Comparison of ENCODE assay signal across 18 mouse cellular contexts in the genomic region with DNA sequence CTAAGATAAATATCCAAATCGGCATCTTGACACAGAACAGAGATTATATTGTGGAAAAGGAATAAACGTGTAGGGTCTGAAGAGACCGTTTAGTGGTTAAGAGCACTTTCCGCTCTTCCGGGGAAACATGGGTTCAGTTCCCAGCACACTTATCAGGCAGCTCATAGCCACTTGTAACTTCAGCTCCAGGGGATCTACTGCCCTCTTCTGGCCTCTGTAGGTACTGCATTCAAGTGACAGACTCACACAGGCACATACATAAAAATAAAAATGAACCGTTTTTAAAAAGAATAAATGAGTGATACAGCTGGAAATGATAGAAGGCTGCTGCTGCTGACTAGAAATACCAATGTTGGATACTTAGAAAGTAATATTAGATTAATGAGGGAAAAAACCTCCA. TPM values are rescaled to one million over a fixed set of nuclear protein-coding genes. Genes with fewer than 3 reads are reported as not detected.
DNase-seq lines count a peak whose midpoint lies in the region; ATAC-seq and TF ChIP-seq lines count a peak whose summit lies in the region.
"Had no signal": no experiment of that assay in that cellular context is flagged by ENCODE, and none has a peak within 500 bp of the region (broad histone marks: within the 10 kb centered on the region; RNA-seq: fewer than 3 reads in every experiment).

No protein-coding gene starts in this region.

- H3K27ac ChIP-seq in hindbrain, postnatal 0 days, result no peak overlapping the region
- H3K27ac ChIP-seq in hindbrain, embryonic 12.5 days, result no peak overlapping the region
- H3K27ac ChIP-seq in testis, adult 2 months (ENCODE audit: control insufficient read depth, insufficient read depth, low read depth, low read length), result no peak overlapping the region
- no peak overlapping the region for H3K27ac ChIP-seq in stomach, postnatal 0 days (replicated peaks)
- H3K27ac ChIP-seq: embryonic facial prominence, embryonic 15.5 days; intestine, embryonic 15.5 days; lung, embryonic 15.5 days; midbrain, embryonic 12.5 days; neural tube, embryonic 12.5 days had no signal

- no peak overlapping the region for H3K9ac ChIP-seq in hindbrain, postnatal 0 days (replicated peaks; ENCODE audit: low read length)
- no peak overlapping the region for H3K9ac ChIP-seq in hindbrain, embryonic 12.5 days
- no peak overlapping the region for H3K9ac ChIP-seq in stomach, postnatal 0 days (ENCODE audit: low read length)
- H3K9ac ChIP-seq: embryonic facial prominence, embryonic 15.5 days; intestine, embryonic 15.5 days; lung, embryonic 15.5 days; midbrain, embryonic 12.5 days; neural tube, embryonic 12.5 days had no signal

- H3K4me1 ChIP-seq in hindbrain, postnatal 0 days (ENCODE audit: insufficient read depth, low read length), result peaks cover 9% of the 10 kb centered on the region; the same call in 1 of the 2 replicates
- H3K4me1 ChIP-seq in hindbrain, embryonic 12.5 days, result no peaks in the 10 kb centered on the region
- no peaks in the 10 kb centered on the region for H3K4me1 ChIP-seq in testis, adult 2 months (ENCODE audit: control insufficient read depth, insufficient read depth, low read length)
- H3K4me1 ChIP-seq in stomach, postnatal 0 days (replicated peaks; ENCODE audit: control insufficient read depth, insufficient read depth), result no peaks in the 10 kb centered on the region
- H3K4me1 ChIP-seq: intestine, embryonic 15.5 days; midbrain, embryonic 12.5 days; neural tube, embryonic 12.5 days had no signal

- no peak for TF ChIP-seq POLR2A in testis, adult 2 months (IDR thresholded peaks at IDR 0.05; ENCODE audit: control insufficient read depth, low read depth, low read length)

- peak; percentile 58 for TF ChIP-seq CTCF in hindbrain, postnatal 0 days (IDR thresholded peaks at IDR 0.05; ENCODE audit: low read depth)
- peak; percentile 52; the same call in 1 of the 2 replicates for TF ChIP-seq CTCF in testis, adult 2 months (IDR thresholded peaks at IDR 0.05; ENCODE audit: control insufficient read depth, insufficient read depth, insufficient replicate concordance, low read depth, low read length)
- peak; percentile 61 for TF ChIP-seq CTCF in stomach, postnatal 0 days (IDR thresholded peaks at IDR 0.05; ENCODE audit: low read depth)

- no peak for ATAC-seq in hindbrain, postnatal 0 days
- no peak for ATAC-seq in hindbrain, embryonic 12.5 days (ENCODE audit: low FRiP score)
- ATAC-seq in stomach, postnatal 0 days (ENCODE audit: low FRiP score, low TSS enrichment), result no peak
- ATAC-seq: forebrain, embryonic 16.5 days; intestine, embryonic 15.5 days had no signal

- 90% methylated on average over 6 of the region's 6 CpGs for WGBS in hindbrain, postnatal 0 days
- WGBS in hindbrain, embryonic 12.5 days, result 89% methylated on average over 6 of the region's 6 CpGs
- WGBS in stomach, postnatal 0 days, result 88% methylated on average over 6 of the region's 6 CpGs

- H3K36me3 ChIP-seq in hindbrain, postnatal 0 days (ENCODE audit: insufficient read depth, low read length), result no peaks in the 10 kb centered on the region
- no peaks in the 10 kb centered on the region for H3K36me3 ChIP-seq in hindbrain, embryonic 12.5 days
- H3K36me3 ChIP-seq in testis, adult 2 months (ENCODE audit: control insufficient read depth, insufficient read depth, low read length), result no peaks in the 10 kb centered on the region
- no peaks in the 10 kb centered on the region for H3K36me3 ChIP-seq in stomach, postnatal 0 days (ENCODE audit: control insufficient read depth, insufficient read depth, low read length)
- H3K36me3 ChIP-seq: embryonic facial prominence, embryonic 15.5 days; intestine, embryonic 15.5 days; lung, embryonic 15.5 days; midbrain, embryonic 12.5 days; neural tube, embryonic 12.5 days had no signal

- H3K9me3 ChIP-seq in hindbrain, postnatal 0 days (ENCODE audit: low read length), result no peaks in the 10 kb centered on the region
- H3K9me3 ChIP-seq in hindbrain, embryonic 12.5 days (replicated peaks), result no peaks in the 10 kb centered on the region
- no peaks in the 10 kb centered on the region for H3K9me3 ChIP-seq in stomach, postnatal 0 days (ENCODE audit: control insufficient read depth, low read length)
- H3K9me3 ChIP-seq: embryonic facial prominence, embryonic 15.5 days; intestine, embryonic 15.5 days had no signal

- no peak for DNase-seq in hindbrain, postnatal 0 days (ENCODE audit: low spot score)
- DNase-seq in testis, postnatal 10 days (ENCODE audit: low spot score), result no peak
- peak; percentile 34 for DNase-seq in WW6 (ENCODE audit: low read depth, low spot score)
- no peak for DNase-seq in stomach, postnatal 0 days (ENCODE audit: low spot score)
- DNase-seq in cerebellum, postnatal 4 days (ENCODE audit: low spot score in 2 of 2), result no peak
- DNase-seq in left cerebral cortex, adult 9 months (ENCODE audit: low spot score in 2 of 2), result no peak
- DNase-seq: adrenal gland, postnatal 25 days; gastrocnemius, postnatal 36 days; left cerebral cortex, postnatal 4 days; retina, postnatal 1 day had no signal

- no peak for TF ChIP-seq EP300 in stomach, postnatal 0 days (optimal IDR thresholded peaks at IDR 0.05)

- H3K4me2 ChIP-seq in hindbrain, postnatal 0 days (ENCODE audit: low read depth, low read length), result no peak overlapping the region
- no peak overlapping the region for H3K4me2 ChIP-seq in hindbrain, embryonic 12.5 days (replicated peaks)
- H3K4me2 ChIP-seq in stomach, postnatal 0 days (replicated peaks; ENCODE audit: low read depth), result no peak overlapping the region
- H3K4me2 ChIP-seq: embryonic facial prominence, embryonic 15.5 days; intestine, embryonic 15.5 days; lung, embryonic 15.5 days; midbrain, embryonic 12.5 days; neural tube, embryonic 12.5 days had no signal

- no peak overlapping the region for H3K4me3 ChIP-seq in hindbrain, postnatal 0 days (ENCODE audit: low read length)
- H3K4me3 ChIP-seq in hindbrain, embryonic 12.5 days, result no peak overlapping the region
- no peak overlapping the region for H3K4me3 ChIP-seq in testis, adult 2 months (ENCODE audit: control insufficient read depth, low read depth, low read length)
- H3K4me3 ChIP-seq in stomach, postnatal 0 days (ENCODE audit: low read depth, low read length), result no peak overlapping the region
- H3K4me3 ChIP-seq: embryonic facial prominence, embryonic 15.5 days; intestine, embryonic 15.5 days; lung, embryonic 15.5 days; midbrain, embryonic 12.5 days; neural tube, embryonic 12.5 days had no signal

- no peaks in the 10 kb centered on the region for H3K27me3 ChIP-seq in hindbrain, postnatal 0 days (ENCODE audit: insufficient read depth, low read length)
- no peaks in the 10 kb centered on the region for H3K27me3 ChIP-seq in hindbrain, embryonic 12.5 days
- no peaks in the 10 kb centered on the region for H3K27me3 ChIP-seq in testis, adult 2 months (ENCODE audit: control insufficient read depth, insufficient read depth, low read length)
- H3K27me3 ChIP-seq in stomach, postnatal 0 days (ENCODE audit: control insufficient read depth, insufficient read depth, low read length), result no peaks in the 10 kb centered on the region
- H3K27me3 ChIP-seq: embryonic facial prominence, embryonic 15.5 days; intestine, embryonic 15.5 days; lung, embryonic 15.5 days; neural tube, embryonic 12.5 days had no signal

RNA-seq across cellular contexts. Expression of gene Tspan11, which starts 7.9 kb away (rescaled TPM):
- 3.5 and 5.6 TPM in 2 replicates for total RNA-seq in hindbrain, postnatal 0 days (2014; rRNA removed)
- polyA plus RNA-seq in hindbrain, postnatal 0 days (2015; fragmentation: Nextera tagmentation; extraction: Ambion mirVana), result 3.6 and 4.4 TPM in 2 replicates
- 19.3 and 22.9 TPM in 2 replicates for polyA plus RNA-seq in hindbrain, embryonic 12.5 days (2016; fragmentation: Nextera tagmentation; extraction: Ambion mirVana)
- 0.75 and 1.3 TPM in 2 replicates for polyA plus RNA-seq in testis, adult 2 months (2012; rRNA removed)
- polyA plus RNA-seq in stomach, postnatal 0 days (2015; fragmentation: Nextera tagmentation; extraction: Ambion mirVana), result 2.3 and 2.4 TPM in 2 replicates
